In the genomic region with DNA sequence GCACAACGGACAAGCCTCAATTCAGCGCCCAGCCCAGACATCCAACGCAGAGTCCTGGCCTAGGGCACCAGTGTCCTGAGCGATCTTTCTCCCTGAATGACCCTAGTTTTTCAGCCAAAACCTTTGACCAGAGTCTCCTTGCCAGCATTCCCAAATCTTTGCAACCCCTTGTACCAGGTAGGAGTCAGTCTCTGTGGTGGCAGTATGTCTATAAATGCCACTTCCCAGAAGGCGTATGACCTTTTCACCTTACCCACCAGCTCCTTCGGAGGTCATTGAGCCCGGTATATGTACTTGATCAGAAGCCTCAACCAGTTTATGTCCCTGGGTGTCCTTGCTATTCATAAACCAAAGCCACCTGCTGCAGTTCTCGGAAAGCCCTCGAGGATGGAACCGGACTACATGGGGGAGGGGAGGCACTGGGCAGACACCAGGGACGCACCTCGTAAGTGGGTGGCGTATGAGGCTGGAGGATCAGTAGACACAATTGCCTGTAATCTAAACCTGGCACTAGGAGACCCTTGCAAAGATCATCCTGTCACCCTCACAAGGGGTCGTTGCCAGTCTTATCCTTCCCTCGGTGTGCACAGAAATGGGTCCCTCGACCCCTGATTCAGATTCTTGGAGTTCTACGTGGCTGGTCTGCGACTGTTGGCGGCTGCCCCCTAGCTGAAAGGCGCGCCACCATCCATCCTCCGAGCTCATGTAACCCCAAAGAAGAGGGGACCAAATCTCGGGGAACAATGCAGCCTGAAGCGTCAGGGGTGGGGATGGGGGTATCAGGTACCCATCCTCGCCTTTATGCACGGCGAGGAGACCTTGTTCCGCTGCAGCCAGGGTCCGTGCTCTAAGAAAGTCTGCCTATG, we compare ENCODE assay signal across 8 mouse cellular contexts. TPM values are rescaled to one million over a fixed set of nuclear protein-coding genes. Genes with fewer than 3 reads are reported as not detected.
A peak's percentile ranks its signal among the peaks of the same experiment; 100 is the strongest.
DNase-seq lines count a peak whose midpoint lies in the region; ATAC-seq and TF ChIP-seq lines count a peak whose summit lies in the region.

No protein-coding gene starts in this region.

- intact Hi-C loops in heart, postnatal 36 days (cut with DNase I): loop anchor here (1.0 to 5.0 kb wide), 10 partner anchors 79 to 768 kb away; no protein-coding TSS in a partner anchor

- peaks cover 4 to 59% of the 10 kb centered on the region in 2 experiments for H3K4me1 ChIP-seq in CH12.LX (ENCODE audit: control insufficient read depth in 1 of 2, insufficient read depth in 2 of 2)
- H3K4me1 ChIP-seq in forebrain, embryonic 15.5 days: peaks cover 46% of the 10 kb centered on the region
- peaks cover 7% of the 10 kb centered on the region; the same call in 1 of the 2 replicates for H3K4me1 ChIP-seq in lung, embryonic 14.5 days (ENCODE audit: insufficient read depth)
- H3K4me1 ChIP-seq in olfactory bulb, adult 2 months (ENCODE audit: control insufficient read depth, insufficient read depth, low read length): peaks cover 28% of the 10 kb centered on the region

- H3K27me3 ChIP-seq in CH12.LX (replicated peaks): no peaks in the 10 kb centered on the region
- no peaks in the 10 kb centered on the region for H3K27me3 ChIP-seq in forebrain, embryonic 15.5 days
- no peaks in the 10 kb centered on the region for H3K27me3 ChIP-seq in lung, embryonic 14.5 days (ENCODE audit: insufficient read depth, low read length)

- H3K4me3 ChIP-seq in CH12.LX (replicated peaks in 1 of 3; ENCODE audit: low read depth in 2 of 3, low read length in 2 of 3, poor library complexity in 1 of 3): peak overlapping the region; percentile 57 to 79 (median 78)
- H3K4me3 ChIP-seq in forebrain, embryonic 15.5 days: peak overlapping the region; percentile 66
- H3K4me3 ChIP-seq in layer of hippocampus, adult 2 months: peak overlapping the region; percentile 88
- peak overlapping the region; percentile 80 for H3K4me3 ChIP-seq in lung, embryonic 14.5 days (ENCODE audit: low read depth, low read length)
- peak overlapping the region; percentile 53 for H3K4me3 ChIP-seq in olfactory bulb, adult 2 months (ENCODE audit: insufficient read depth, low read depth, low read length)

- TF ChIP-seq POLR2A in CH12.LX (IDR thresholded peaks at IDR 0.05; ENCODE audit: low read depth, low read length): no peak; the same call in 1 of the 2 replicates
- no peak for TF ChIP-seq POLR2A in olfactory bulb, adult 2 months (IDR thresholded peaks at IDR 0.05; ENCODE audit: insufficient read depth, low read depth, low read length)

- H3K9me3 ChIP-seq in CH12.LX (replicated peaks; ENCODE audit: low read length): no peaks in the 10 kb centered on the region
- no peaks in the 10 kb centered on the region for H3K9me3 ChIP-seq in forebrain, embryonic 15.5 days
- no peaks in the 10 kb centered on the region for H3K9me3 ChIP-seq in lung, embryonic 14.5 days (ENCODE audit: low read depth, low read length)

- peak overlapping the region; percentile 35 for H3K9ac ChIP-seq in CH12.LX (ENCODE audit: insufficient read depth, low read depth)
- peak overlapping the region; percentile 84 for H3K9ac ChIP-seq in forebrain, embryonic 15.5 days (replicated peaks)
- H3K9ac ChIP-seq in lung, embryonic 14.5 days: peak overlapping the region; percentile 50

- TF ChIP-seq EP300 in CH12.LX (IDR thresholded peaks at IDR 0.05; ENCODE audit: low read length): no peak

- dilution Hi-C loops in CH12.LX (cut with MboI; ENCODE audit: extremely low pct_ligation_motif_present, extremely low pct_unique_long_range_greater_than_20kb, low sequenced_read_pairs): no loop called here

- TF ChIP-seq CTCF in CH12.LX (conservative IDR thresholded peaks at IDR 0.05 in 1 of 2, IDR thresholded peaks at IDR 0.05 in 1 of 2; ENCODE audit: low read depth in 2 of 2, low read length in 2 of 2): peak in 1 of 2 experiments; percentile 68; a peak in 2 of 4 replicates
- peak; percentile 86 for TF ChIP-seq CTCF in layer of hippocampus, adult 2 months (conservative IDR thresholded peaks at IDR 0.05)
- peak; percentile 83 for TF ChIP-seq CTCF in lung, embryonic 14.5 days (IDR thresholded peaks at IDR 0.05; ENCODE audit: low read depth)
- peak; percentile 52; the same call in 1 of the 2 replicates for TF ChIP-seq CTCF in olfactory bulb, adult 2 months (IDR thresholded peaks at IDR 0.05; ENCODE audit: insufficient read depth, low read depth, low read length)

- peak; percentile 67 for DNase-seq in CH12.LX (ENCODE audit: extremely low read depth)
- DNase-seq in heart, postnatal 36 days: peak; percentile 76 to 85
- DNase-seq in layer of hippocampus, adult 2 months (ENCODE audit: low spot score in 2 of 2): peak; percentile 65 to 75
- DNase-seq in lung, embryonic 14.5 days: peak; percentile 88
- peak; percentile 48 to 64 for DNase-seq in thymus, postnatal 10 days (ENCODE audit: low spot score in 2 of 2)

- peak overlapping the region; percentile 42 for H3K27ac ChIP-seq in CH12.LX (ENCODE audit: insufficient read depth, low read depth)
- H3K27ac ChIP-seq in forebrain, embryonic 15.5 days (replicated peaks): peak overlapping the region; percentile 95
- peak overlapping the region; percentile 98 for H3K27ac ChIP-seq in layer of hippocampus, adult 2 months
- H3K27ac ChIP-seq in lung, embryonic 14.5 days (ENCODE audit: low read depth): peak overlapping the region; percentile 98
- no peak overlapping the region for H3K27ac ChIP-seq in olfactory bulb, adult 2 months (ENCODE audit: insufficient read depth, low read depth, low read length)

- peak overlapping the region; percentile 23 for H3K4me2 ChIP-seq in CH12.LX (ENCODE audit: insufficient read depth, low read depth, poor library complexity, severe bottlenecking)
- H3K4me2 ChIP-seq in forebrain, embryonic 15.5 days (replicated peaks): peak overlapping the region; percentile 96
- H3K4me2 ChIP-seq in lung, embryonic 14.5 days: peak overlapping the region; percentile 69

- ATAC-seq in cerebellum, adult (ENCODE audit: insufficient number of reproducible peaks, low FRiP score, low TSS enrichment): peak; percentile 8; the same call in 1 of the 2 replicates
- ATAC-seq in forebrain, embryonic 15.5 days (replicated peaks): peak; percentile 42
- peak; percentile 36 for ATAC-seq in lung, embryonic 14.5 days (ENCODE audit: insufficient read depth)

- peak; percentile 67 for TF ChIP-seq RAD21 in CH12.LX (IDR thresholded peaks at IDR 0.05; ENCODE audit: low read depth, low read length)

- in situ Hi-C loops in CH12.LX (cut with MboI; ENCODE audit: low pct_ligation_motif_present, low pct_unique_long_range_greater_than_20kb, low sequenced_read_pairs): loop anchor here (5.0 to 25.0 kb wide), 5 partner anchors 140 to 920 kb away; no protein-coding TSS in a partner anchor

- H3K79me2 ChIP-seq in CH12.LX (replicated peaks; ENCODE audit: control insufficient read depth, extremely low read depth, insufficient read depth, poor library complexity, severe bottlenecking): no peaks in the 10 kb centered on the region

- under 1% methylated on average over 29 of the region's 29 CpGs for WGBS in forebrain, embryonic 15.5 days
- WGBS in lung, embryonic 14.5 days: under 1% methylated on average over 29 of the region's 29 CpGs
- WGBS in olfactory bulb, adult 2 months: 2% methylated on average over 29 of the region's 29 CpGs

- no peaks in the 10 kb centered on the region for H3K36me3 ChIP-seq in CH12.LX (replicated peaks in 1 of 2; ENCODE audit: control insufficient read depth in 1 of 2, insufficient read depth in 1 of 2, low read length in 1 of 2)
- H3K36me3 ChIP-seq in forebrain, embryonic 15.5 days: no peaks in the 10 kb centered on the region
- H3K36me3 ChIP-seq in lung, embryonic 14.5 days (ENCODE audit: insufficient read depth): no peaks in the 10 kb centered on the region

TF ChIP-seq in CH12.LX, 34 proteins besides CTCF, POLR2A, EP300 and RAD21:
- TF ChIP-seq ETS1 (conservative IDR thresholded peaks at IDR 0.05; ENCODE audit: low read depth, low read length): 0 out of 2 replicates have a peak, but pooled peaks have one; percentile 15
- no peak for TF ChIP-seq JUND (conservative IDR thresholded peaks at IDR 0.05; ENCODE audit: low read depth, low read length)
- TF ChIP-seq GABPA (IDR thresholded peaks at IDR 0.05; ENCODE audit: insufficient replicate concordance, low read depth, low read length): no peak
- TF ChIP-seq SMC3 (IDR thresholded peaks at IDR 0.05; ENCODE audit: low read depth, low read length): peak; percentile 52
- TF ChIP-seq BHLHE40 (IDR thresholded peaks at IDR 0.05; ENCODE audit: low read depth, low read length): peak; percentile 13; the same call in 1 of the 2 replicates
- TF ChIP-seq UBTF (IDR thresholded peaks at IDR 0.05; ENCODE audit: low read depth, low read length): 0 out of 2 replicates have a peak, but pooled peaks have one; percentile 29
- TF ChIP-seq TCF12 (IDR thresholded peaks at IDR 0.05; ENCODE audit: low read depth, low read length): peak; percentile 44; the same call in 1 of the 2 replicates
- TF ChIP-seq CHD2 (IDR thresholded peaks at IDR 0.05; ENCODE audit: low read length): peak; percentile 79
- no peak for TF ChIP-seq MEF2A (IDR thresholded peaks at IDR 0.05; ENCODE audit: borderline replicate concordance, low read depth, low read length)
- peak; percentile 63 for TF ChIP-seq MAX (IDR thresholded peaks at IDR 0.05; ENCODE audit: low read length)
- TF ChIP-seq NELFE (IDR thresholded peaks at IDR 0.05; ENCODE audit: low read depth, low read length): 0 out of 2 replicates have a peak, but pooled peaks have one; percentile 34

RNA-seq across cellular contexts. Expression of a gene that starts 0.6 kb away (rescaled TPM):
- total RNA-seq in CH12.LX (2012; rRNA removed) (11.9 and 13.1 TPM in 2 replicates), CH12.LX (2014; rRNA removed) (14.7 and 16.7 TPM in 2 replicates)
- polyA plus RNA-seq in CH12.LX (2012; ENCODE audit: insufficient read length, low read depth): 6.9 and 7.3 TPM in 2 replicates
- polyA plus RNA-seq in forebrain, embryonic 15.5 days (2015; fragmentation: Nextera tagmentation; extraction: Ambion mirVana): 132 and 134 TPM in 2 replicates
- 100 to 1,000 TPM; 100 to 116 TPM for total RNA-seq in heart, postnatal 36 days (2021)
- 100 to 1,000 TPM in 1 of 2 experiments, 10 to 100 TPM in 1; 98.8 to 106 TPM for total RNA-seq in layer of hippocampus, adult 2 months (2021)
- 94.3 and 94.8 TPM in 2 replicates for polyA plus RNA-seq in lung, embryonic 14.5 days (2014; fragmentation: Nextera tagmentation; extraction: Ambion mirVana)
- not detected in 2 replicates for polyA plus RNA-seq in olfactory bulb, adult 2 months (2012; ENCODE audit: insufficient read depth, insufficient read length, low replicate concordance, missing spikeins)

Comparison
In these comparisons a context has a peak if more than half of its experiments do, and no peak if none do; other contexts are left out.
1. H3K4me2 ChIP-seq: peak in every context shown above with its lines; median percentile 96 in forebrain, embryonic 15.5 days; 69 in lung, embryonic 14.5 days; 23 in CH12.LX.